Mouse (Mus musculus): ENCODE data around the gene Tusc2. TPM values are rescaled to one million over a fixed set of nuclear protein-coding genes. Genes with fewer than 3 reads are reported as not detected.

Tusc2 gene
- 10 to 100 TPM in 7 of 26 experiments, 1 to 10 TPM in 19; 2.1 to 14.0 (median 6.9) TPM for total RNA-seq (2018; cell fraction: chromatin; rRNA removed)
- 10 to 100 TPM; 22.8 to 48.0 (median 37.4) TPM for total RNA-seq (2018; cell fraction: cytosol; rRNA removed)
- 10 to 100 TPM in 20 of 26 experiments, 1 to 10 TPM in 6; 7.4 to 28.0 (median 12.9) TPM for total RNA-seq (2018; cell fraction: nucleus; rRNA removed)
- 30.9 to 32.2 TPM (median 30.9 TPM) in 3 replicates for polyA plus RNA-seq (2018)

- Histone ChIP-seq H3K79me2 (ENCODE audit: inconsistent target) (peaks cover 34% of the 10 kb centered on the region), H3K27ac (0 out of 2 replicates have a peak within 1 kb of the TSS, but pooled peaks have one; percentile 12), H3K4me3 (ENCODE audit: inconsistent target) (peak within 1 kb of the TSS; percentile 68), H3K36me3 (ENCODE audit: inconsistent target) (peaks cover 41% of the 10 kb centered on the region)
- 0% methylated on average over 45 of the region's 46 CpGs for WGBS (ENCODE audit: missing documents)
Measured at GRCm38 (mm10) chr9:107563029-107563581, at the start of gene Tusc2. Gene Tusc2 (plus strand): TSS chr9:107563255.

DNA sequence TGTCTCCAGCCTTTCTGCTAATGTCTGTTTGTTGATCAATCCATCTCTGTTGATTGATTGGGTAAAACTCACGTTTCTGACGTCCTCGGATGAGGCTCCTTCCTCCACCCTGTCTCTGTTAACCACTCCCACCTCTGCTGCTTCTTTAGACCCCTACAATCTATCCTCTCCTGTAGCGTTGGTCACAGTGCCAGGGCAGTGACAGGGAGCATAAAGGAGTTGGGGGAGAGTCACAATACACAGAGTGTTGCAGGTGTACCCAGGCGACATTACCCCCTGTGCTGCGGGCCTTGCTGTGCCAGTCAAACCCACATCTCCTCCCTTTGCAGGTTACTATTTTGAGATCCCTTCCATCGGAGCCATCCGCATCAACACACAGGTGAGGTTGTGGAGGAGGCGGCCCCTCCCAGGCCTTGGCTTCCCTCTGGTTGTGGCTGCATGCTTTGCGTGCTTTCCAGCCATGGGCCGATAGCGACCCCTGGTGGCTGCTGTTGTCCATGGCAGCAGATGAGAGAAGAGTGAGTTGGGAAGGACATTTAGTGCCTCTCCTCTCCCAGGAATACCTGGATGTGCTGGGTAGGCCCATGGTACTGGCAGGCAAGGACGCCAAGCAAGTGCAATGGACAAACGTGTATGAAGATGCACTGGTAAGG is 48.6 kb upstream of the Tusc2 start:
- Histone ChIP-seq H3K4me3 (ENCODE audit: inconsistent target) (no peak overlapping the region), H3K27ac (no peak overlapping the region), H3K36me3 (ENCODE audit: inconsistent target) (no peaks in the 10 kb centered on the region), H3K79me2 (ENCODE audit: inconsistent target) (no peaks in the 10 kb centered on the region)
- WGBS (ENCODE audit: missing documents) = 26% methylated on average over 14 of the region's 14 CpGs

DNA sequence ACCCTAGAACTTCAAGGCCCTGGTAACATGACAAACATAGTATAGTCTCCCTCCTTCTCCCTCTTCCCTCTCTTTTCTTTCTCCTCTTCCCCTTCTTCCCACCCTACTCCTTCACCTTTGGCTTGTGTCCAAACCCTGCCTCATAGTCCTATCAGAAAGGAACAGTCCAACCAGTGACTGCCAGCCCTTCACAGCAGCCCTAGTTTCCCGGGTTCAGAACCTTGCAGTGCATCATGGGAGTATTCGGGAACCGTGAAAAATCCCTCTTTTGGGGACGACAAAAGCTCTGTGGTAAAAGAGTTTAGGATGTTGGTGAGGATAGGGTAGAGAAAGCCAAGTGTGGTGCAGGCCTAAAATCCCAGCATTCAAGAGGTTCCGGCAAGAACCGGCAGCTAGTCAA is 42.7 kb upstream of the Tusc2 start:
- Histone ChIP-seq H3K27ac (no peak overlapping the region), H3K36me3 (ENCODE audit: inconsistent target) (no peaks in the 10 kb centered on the region), H3K79me2 (ENCODE audit: inconsistent target) (no peaks in the 10 kb centered on the region), H3K4me3 (ENCODE audit: inconsistent target) (no peak overlapping the region)
- 93% methylated on average over 6 of the region's 6 CpGs for WGBS (ENCODE audit: missing documents)

DNA sequence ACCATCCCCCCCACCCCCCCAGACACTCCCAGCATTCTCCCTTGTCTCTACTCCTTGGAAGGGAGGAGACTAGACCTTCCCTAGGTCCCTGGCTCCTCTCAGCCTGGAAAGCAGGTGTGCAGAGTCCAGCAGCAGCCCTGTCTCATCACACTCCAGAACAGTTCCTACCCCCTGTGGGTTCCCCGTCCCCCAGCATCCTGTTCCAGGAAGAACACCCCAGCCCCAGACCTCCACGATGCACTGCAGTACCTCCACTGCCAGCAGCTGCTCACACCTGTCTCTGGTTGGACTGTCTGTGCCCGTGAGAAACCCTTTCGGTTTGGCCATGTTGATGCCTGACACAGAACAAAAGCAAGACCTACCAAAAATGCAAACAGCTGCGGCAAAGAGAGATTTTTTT is 41.9 kb upstream of the Tusc2 start:
- H3K79me2 ChIP-seq (ENCODE audit: inconsistent target) = no peaks in the 10 kb centered on the region
- H3K36me3 ChIP-seq (ENCODE audit: inconsistent target) = no peaks in the 10 kb centered on the region
- H3K27ac ChIP-seq = no peak overlapping the region
- H3K4me3 ChIP-seq (ENCODE audit: inconsistent target) = no peak overlapping the region
- WGBS (ENCODE audit: missing documents) = 15% methylated on average over 5 of the region's 5 CpGs

- no peak overlapping the region for H3K4me3 ChIP-seq (ENCODE audit: inconsistent target)
- H3K36me3 ChIP-seq (ENCODE audit: inconsistent target) = no peaks in the 10 kb centered on the region
- no peaks in the 10 kb centered on the region for H3K79me2 ChIP-seq (ENCODE audit: inconsistent target)
- 15% methylated on average over 25 of the region's 25 CpGs for WGBS (ENCODE audit: missing documents)
- H3K27ac ChIP-seq = no peak overlapping the region
Measured at GRCm38 (mm10) chr9:107521711-107522399, 41.2 kb upstream of the Tusc2 start.

- WGBS (ENCODE audit: missing documents) = 48% methylated on average over 2 of the region's 2 CpGs
- Histone ChIP-seq H3K27ac (no peak overlapping the region), H3K79me2 (ENCODE audit: inconsistent target) (no peaks in the 10 kb centered on the region), H3K36me3 (ENCODE audit: inconsistent target) (no peaks in the 10 kb centered on the region), H3K4me3 (ENCODE audit: inconsistent target) (no peak overlapping the region)
Measured at GRCm38 (mm10) chr9:107522400-107522711, 40.7 kb upstream of the Tusc2 start.

GRCm38 (mm10) chr9:107526198-107527026 is 36.6 kb upstream of the Tusc2 start:
- Histone ChIP-seq H3K4me3 (ENCODE audit: inconsistent target) (no peak overlapping the region), H3K79me2 (ENCODE audit: inconsistent target) (no peaks in the 10 kb centered on the region), H3K27ac (no peak overlapping the region), H3K36me3 (ENCODE audit: inconsistent target) (no peaks in the 10 kb centered on the region)
- 12% methylated on average over 44 of the region's 44 CpGs for WGBS (ENCODE audit: missing documents)

DNA sequence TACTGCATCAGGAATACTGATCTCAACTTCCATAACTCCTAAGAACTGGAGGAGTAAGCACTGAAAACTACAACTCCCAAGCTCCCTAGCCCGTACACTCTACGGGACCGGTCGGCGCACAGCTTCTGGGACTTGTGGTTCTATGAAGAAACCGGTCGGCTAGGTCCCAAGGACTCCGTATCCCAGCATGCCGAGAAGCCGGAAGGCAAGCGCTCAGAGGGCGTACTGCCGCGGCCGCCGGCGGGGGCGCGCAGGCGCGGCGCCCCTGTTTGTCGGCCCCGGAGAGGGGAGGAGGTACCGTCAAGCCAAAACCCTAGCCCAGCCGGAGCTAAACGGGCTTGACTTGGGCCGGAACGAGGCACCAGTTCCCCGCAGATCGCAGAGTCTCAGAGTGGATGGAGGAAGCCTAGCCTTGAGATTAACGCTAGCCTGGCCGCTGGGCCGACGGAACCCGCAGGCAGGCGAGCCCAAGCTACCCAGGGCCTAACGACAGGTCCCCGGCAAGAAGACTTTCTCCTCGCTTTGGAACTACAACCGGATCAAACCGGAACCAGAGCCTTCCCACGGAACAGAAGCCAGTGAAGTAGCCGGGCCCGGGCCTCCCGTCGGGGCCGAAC is 29.2 kb upstream of the Tusc2 start, which contains the start of gene Tmem115:
Gene Tmem115 (plus strand): TSS at position 155 of the 617 bp plus-strand sequence.
- peaks cover 17% of the 10 kb centered on the region for H3K36me3 ChIP-seq (ENCODE audit: inconsistent target)
- under 1% methylated on average over 47 of the region's 48 CpGs for WGBS (ENCODE audit: missing documents)
- H3K79me2 ChIP-seq (ENCODE audit: inconsistent target) = peaks cover 43% of the 10 kb centered on the region
- H3K27ac ChIP-seq = peak within 1 kb of the TSS; percentile 57
- peak within 1 kb of the TSS; percentile 75 for H3K4me3 ChIP-seq (ENCODE audit: inconsistent target)

DNA sequence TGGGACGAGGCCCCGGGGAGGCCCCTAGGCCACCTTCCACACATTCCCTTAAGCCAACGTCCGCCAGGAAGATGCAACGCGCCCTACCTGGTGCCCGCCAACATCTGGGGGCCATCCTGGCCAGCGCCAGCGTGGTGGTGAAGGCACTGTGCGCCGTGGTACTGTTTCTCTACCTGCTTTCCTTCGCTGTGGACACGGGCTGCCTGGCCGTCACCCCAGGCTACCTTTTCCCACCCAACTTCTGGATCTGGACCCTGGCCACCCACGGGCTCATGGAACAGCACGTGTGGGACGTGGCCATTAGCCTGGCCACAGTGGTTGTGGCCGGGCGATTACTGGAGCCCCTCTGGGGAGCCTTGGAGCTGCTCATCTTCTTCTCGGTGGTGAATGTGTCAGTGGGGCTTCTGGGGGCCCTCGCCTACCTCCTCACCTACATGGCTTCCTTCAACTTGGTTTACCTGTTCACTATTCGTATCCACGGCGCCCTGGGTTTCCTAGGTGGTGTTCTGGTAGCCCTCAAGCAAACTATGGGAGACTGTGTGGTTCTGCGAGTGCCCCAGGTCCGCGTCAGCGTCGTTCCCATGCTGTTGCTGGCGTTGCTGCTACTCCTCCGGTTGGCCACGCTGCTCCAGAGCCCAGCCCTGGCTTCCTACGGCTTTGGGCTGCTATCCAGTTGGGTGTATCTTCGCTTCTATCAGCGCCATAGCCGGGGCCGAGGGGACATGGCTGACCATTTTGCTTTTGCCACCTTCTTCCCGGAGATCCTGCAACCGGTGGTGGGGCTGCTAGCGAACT is 28.4 kb upstream of the Tusc2 start:
- WGBS (ENCODE audit: missing documents) = 2% methylated on average over 40 of the region's 40 CpGs
- H3K4me3 ChIP-seq (ENCODE audit: inconsistent target) = peak overlapping the region; percentile 75
- peaks cover 43% of the 10 kb centered on the region for H3K79me2 ChIP-seq (ENCODE audit: inconsistent target)
- peak overlapping the region; percentile 57 for H3K27ac ChIP-seq
- peaks cover 23% of the 10 kb centered on the region for H3K36me3 ChIP-seq (ENCODE audit: inconsistent target)

DNA sequence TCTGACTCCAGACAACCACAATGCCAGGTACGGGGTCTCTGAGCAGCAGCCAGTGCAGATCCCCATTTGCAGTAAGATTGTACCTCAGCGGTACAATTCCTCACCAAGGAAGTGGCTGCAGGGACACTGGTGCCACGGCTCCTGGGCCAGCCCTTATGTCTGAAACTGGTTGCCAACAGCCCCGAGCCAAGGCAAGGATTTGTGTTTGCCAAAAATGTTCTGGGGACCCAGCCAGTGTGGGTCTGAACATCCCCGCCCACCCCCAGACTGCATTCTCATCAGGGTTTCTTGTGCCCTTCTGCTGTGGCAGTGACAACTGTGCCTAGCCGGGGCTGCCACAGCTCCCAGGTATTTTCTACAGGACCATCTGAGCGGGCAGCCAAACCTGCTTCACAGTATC is 24.8 kb upstream of the Tusc2 start:
- Histone ChIP-seq H3K27ac (no peak overlapping the region), H3K79me2 (ENCODE audit: inconsistent target) (peaks cover 43% of the 10 kb centered on the region), H3K36me3 (ENCODE audit: inconsistent target) (peaks cover 26% of the 10 kb centered on the region), H3K4me3 (ENCODE audit: inconsistent target) (no peak overlapping the region)
- 99% methylated on average over 7 of the region's 7 CpGs for WGBS (ENCODE audit: missing documents)

- Histone ChIP-seq H3K79me2 (ENCODE audit: inconsistent target) (peaks cover 43% of the 10 kb centered on the region), H3K36me3 (ENCODE audit: inconsistent target) (peaks cover 27% of the 10 kb centered on the region), H3K27ac (no peak overlapping the region), H3K4me3 (ENCODE audit: inconsistent target) (no peak overlapping the region)
- 89% methylated on average over 3 of the region's 3 CpGs for WGBS (ENCODE audit: missing documents)
Measured at GRCm38 (mm10) chr9:107538711-107539110, 24.3 kb upstream of the Tusc2 start.

- H3K36me3 ChIP-seq (ENCODE audit: inconsistent target) = peaks cover 39% of the 10 kb centered on the region
- H3K79me2 ChIP-seq (ENCODE audit: inconsistent target) = peaks cover 34% of the 10 kb centered on the region
- H3K27ac ChIP-seq = no peak overlapping the region
- no peak overlapping the region for H3K4me3 ChIP-seq (ENCODE audit: inconsistent target)
- over 99% methylated on average over 8 of the region's 8 CpGs for WGBS (ENCODE audit: missing documents)
Measured at GRCm38 (mm10) chr9:107539940-107540339, 23.1 kb upstream of the Tusc2 start.

- H3K36me3 ChIP-seq (ENCODE audit: inconsistent target) = peaks cover 41% of the 10 kb centered on the region
- no peak overlapping the region for H3K27ac ChIP-seq
Measured at GRCm38 (mm10) chr9:107540420-107540819, 22.6 kb upstream of the Tusc2 start.

More at GRCm38 (mm10) chr9:107540420-107540819, 22.6 kb upstream of the Tusc2 start:
- H3K79me2 ChIP-seq (ENCODE audit: inconsistent target) = peaks cover 30% of the 10 kb centered on the region
- H3K4me3 ChIP-seq (ENCODE audit: inconsistent target) = no peak overlapping the region
- WGBS (ENCODE audit: missing documents) = 89% methylated on average over 4 of the region's 4 CpGs
